Mouse (Mus musculus) frontal cortex, postnatal 10 days (tissue): Measurements from ENCODE around the gene Tbc1d4.

ENCODE experiments used
- DNase-seq, 2 experiments: peaks; one replicate each; pipeline ENCODE4 v3.0.0; 2022; ENCODE audit warnings: low spot score in 2 of 2, mixed read lengths in 1 of 2

Gene Tbc1d4

DNA sequence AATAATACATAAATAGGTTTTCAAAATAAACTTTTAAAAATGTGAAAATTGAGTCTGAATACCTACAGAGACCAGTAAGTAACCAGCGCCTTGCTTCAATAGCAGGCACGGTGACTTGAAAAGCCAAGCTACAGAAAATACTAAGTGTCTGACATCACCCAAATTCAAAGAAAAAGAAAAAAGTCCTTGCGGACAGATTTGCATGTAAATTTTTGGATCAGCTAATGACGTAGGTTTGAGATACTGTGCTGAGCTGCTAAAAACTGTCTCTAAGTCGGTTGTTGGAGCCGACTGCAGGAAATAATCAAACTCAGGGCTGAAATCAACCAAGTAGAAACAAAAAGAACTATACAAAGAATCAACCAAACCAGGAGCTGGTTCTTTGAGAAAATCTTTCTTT lies 107.1 kb downstream of the Tbc1d4 start:
- DNase-seq = no peak

DNA sequence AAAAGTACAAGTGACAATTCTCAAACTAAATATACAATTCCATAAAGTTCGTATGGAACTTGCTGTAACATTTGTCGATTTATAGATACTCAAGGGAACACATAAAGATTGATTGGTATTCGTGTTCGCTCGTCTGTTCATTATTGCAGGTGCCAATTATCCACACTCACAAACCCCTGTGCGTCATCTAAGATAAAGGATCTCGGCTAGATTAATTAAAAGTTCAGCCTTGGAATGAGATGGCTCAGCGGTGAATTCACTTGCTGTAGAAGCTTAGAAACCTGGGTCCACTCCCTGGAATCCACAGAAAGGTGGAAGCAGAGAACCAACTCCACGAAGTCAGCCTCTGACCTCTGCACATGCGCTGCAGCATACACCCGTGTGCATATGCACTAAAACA lies 107.5 kb downstream of the Tbc1d4 start:
- no peak for DNase-seq

DNA sequence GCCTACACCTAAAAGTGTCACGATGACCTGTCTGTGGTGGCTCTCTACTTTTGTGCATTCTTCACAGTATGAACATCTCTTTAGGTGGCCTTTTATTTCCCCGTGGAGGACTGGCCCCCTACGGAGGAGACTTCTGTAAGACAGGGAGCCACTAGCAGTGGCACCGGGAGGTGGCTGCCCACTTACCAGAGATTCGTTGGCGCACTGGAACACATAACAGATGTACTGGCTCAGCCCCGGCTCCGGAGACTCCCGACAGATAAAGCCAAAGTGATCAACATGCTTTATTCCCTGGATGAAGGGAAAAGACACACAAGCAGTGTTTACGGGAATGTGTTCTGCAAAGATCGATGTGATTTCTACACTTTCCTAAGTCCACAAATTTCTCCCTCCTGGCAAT lies 108.2 kb downstream of the Tbc1d4 start:
- DNase-seq = no peak

DNA sequence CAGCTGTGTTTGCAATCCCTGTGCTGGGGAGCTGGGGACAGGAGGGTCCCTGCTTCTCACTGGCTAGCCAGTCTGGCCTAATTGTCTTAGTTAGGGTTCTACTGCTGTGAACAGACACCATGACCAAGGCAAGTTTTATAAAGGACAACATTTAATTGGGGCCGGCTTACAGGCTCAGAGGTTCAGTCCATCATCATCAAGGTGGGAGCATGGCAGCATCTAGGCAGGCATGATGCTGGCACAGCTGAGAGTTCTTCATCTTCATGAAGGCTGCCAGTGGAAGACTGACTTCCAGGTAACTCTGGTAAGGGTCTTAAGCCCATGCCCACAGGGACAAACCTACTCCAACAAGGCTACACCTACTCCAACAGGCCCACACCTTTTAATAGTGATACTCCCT lies 109.2 kb downstream of the Tbc1d4 start:
- no peak for DNase-seq

DNA sequence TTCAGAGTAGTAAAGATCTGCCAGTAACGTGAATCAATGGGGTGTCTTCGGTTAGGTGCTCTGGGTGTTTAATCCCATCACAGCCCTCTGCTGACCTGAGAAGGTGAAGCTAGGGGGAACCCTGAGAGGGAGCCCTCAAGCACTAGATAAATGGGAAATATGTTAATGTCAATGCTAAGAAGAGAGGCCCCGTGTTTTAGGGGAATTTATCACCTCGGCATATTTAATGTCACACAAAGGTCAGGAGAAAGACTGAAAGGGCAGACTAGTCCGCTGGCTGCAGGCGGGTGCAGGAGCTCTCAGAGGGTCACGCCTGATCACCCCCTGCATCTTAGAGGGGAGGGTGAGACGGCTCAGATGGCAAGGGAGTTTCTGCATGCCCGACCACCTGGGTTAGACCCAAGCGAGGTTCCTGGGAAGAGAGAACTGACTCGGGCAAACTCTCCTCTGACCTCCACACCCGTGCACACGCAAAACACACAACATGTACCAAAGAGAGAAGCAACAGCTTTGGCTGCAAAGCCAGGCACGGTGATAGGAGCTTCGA lies 120.7 kb downstream of the Tbc1d4 start:
- DNase-seq = no peak

DNA sequence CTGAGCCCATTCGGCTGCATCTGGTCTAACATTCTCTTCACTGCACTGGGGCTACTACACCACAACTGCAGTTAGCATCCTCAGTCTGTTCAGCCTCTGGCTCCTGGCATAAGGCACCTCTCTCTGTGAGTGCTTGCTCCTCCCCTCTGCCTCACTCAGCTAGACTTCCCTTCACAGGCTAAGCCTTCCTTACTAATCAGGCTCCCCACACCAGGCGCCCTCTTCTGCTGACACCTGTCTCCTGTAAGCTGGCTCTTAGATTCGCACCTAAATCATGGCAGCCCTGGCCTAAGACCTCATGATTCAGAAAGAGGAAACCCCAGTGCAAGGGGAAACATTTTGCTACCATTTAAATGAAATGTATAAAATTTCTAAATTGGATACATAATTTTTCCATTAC lies 122.4 kb downstream of the Tbc1d4 start:
- no peak for DNase-seq

DNA sequence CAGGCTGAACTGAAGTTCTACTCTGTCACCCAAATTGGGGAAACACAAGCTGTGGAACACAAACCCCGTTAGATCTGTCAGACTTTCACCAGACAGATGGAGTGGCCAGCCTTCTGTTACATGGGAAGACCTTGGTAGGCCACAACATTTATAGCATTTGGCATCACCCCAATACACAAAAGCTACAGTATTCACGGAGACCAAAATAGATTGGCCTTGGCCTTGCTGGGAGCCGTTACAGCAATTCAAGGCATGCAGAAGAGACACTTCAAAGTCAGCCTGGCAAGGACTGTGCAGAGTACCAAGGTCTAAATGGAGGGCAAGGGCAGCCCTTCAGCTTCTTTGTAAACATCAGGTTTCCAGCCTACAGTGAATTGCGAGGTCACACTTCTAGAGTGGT lies 125.8 kb downstream of the Tbc1d4 start:
- no peak for DNase-seq

DNA sequence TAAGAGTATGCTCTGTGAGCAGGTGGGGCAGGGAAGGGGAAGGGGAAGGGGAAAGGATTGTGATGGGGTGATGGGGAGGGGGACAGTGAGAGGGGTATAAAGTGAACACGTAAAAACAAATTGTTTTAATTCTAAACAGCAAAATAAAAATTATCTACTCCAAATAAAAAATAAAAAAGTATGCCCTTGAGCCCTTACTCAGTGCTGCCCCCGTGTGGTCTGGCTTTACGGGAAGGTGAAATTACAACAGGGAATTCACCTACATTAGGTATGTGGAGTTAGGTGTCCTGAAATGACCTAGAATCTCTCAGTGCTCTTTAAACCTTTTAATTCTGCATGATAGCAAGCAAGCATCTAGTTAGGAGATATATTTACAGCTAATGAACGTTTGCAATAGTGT lies 126.7 kb downstream of the Tbc1d4 start:
- no peak for DNase-seq

DNA sequence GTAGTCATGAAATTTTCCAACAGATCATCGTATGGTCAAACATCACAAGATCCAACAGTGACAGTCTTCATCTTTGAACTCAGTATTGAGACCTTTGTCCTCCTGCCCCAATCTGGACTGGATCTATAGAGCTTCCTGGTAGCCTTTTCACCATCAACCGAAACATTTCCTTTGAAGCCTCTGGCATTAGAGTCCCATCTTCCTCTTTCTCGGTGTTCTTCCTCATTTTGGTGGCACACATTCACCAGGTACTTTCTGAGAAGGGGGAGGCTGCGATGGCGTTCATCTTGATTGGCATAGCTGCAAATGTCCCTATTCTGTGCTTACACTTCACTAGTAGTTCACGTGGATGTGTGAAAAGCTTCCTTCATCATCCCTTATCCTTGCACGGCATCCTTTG lies 127.8 kb downstream of the Tbc1d4 start:
- no peak for DNase-seq

DNA sequence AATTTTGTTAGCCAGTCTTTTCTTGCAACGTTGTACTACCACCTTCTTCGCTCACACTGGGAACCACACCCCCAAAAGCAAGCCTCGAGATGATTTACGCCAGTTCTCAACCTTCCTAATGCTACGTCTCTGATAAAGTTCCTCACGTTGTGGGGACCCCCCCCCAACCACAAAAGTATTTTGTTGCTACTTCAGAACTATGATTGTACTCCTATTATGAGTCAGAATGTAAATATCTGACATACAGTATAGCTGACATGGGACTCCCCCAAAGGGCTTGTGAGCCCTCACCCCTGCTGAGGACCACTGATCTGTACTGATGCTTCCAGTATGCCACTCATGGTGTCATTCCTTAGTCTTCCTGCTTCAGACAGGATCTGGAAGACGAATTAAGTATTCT lies 128.4 kb downstream of the Tbc1d4 start:
- no peak for DNase-seq

DNA sequence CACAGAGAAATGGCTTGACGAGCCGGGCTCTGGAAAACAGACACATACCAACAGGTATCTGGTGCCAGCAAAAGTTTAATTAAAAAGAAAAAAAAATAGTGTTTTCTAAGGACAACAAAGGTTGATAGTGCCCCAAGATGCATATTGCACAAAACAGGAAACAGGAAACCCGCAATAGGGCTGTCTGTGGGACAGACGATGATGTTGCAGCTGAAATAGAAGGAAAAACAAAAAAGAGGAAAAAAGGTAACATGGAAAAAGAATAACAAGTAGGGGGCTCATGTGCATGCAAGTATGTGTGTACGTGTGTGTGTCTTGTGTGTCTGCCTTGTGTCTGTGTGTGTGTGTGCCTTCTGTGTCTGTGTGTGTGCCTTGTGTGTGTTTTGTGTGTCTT lies 131.2 kb downstream of the Tbc1d4 start:
- no peak for DNase-seq

DNA sequence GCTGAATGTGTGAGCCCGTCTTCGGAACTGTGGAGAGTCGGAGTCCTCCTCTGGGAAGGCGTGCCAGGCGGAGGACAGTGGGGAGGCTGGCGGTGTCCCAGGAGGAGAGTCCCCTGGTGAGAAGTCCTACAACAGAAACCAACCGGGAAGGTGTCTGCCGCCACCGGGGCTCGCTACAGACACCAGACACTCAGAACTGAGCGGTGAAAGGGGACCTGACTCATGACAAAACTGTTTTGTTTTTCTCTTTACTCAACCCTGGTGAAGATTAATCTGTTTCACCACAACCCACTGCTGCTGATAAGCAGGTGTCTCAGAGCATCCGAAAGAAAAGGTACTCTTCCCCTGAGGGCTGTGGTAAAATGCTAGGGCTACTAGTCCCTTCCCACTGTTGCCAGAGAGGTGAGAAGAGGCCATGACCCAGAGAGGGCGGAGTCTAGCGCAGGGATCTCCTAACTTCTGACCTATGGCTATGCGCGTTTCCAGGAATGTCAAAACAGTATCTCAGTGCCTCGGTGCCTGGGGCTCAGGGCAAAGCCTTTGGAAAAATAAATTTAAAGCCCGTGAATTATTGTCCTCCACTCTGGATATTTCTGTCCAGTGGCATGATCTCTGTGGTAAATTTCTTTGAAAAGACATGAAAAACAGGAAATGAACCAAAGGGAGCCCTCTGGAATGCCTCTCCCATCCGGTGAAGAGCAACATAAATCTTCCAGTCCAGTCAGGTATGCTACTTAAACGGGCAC lies 131.7 kb downstream of the Tbc1d4 start:
- DNase-seq = no peak

DNA sequence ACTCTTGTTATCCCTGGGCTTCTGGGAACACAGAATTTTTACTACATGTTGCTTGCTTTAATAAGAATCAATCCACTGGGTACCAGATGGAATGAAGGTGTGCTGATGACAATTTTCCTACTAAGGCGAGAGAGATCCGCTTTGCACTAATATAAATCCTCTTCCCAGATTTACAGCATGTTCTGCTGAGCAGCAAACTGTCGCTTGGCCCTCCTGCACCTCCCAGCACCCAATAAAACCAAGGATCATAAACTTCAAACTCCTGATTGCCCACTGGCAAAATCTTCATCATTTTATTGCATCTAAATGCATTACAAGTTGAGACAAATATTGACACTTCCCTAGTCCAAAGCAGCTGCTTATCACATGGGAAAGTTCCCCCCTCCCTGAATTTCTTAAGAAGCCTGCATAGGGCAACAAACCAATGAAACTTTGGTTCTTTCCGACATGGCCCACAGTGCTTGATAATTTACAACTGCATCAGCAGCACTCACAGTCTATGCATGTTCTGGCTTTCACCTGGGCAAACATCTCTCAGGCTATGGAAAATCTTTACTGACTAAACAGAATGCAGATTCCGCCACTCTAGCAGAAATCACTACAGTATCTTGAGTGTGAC lies 139.4 kb downstream of the Tbc1d4 start:
- DNase-seq = no peak

DNA sequence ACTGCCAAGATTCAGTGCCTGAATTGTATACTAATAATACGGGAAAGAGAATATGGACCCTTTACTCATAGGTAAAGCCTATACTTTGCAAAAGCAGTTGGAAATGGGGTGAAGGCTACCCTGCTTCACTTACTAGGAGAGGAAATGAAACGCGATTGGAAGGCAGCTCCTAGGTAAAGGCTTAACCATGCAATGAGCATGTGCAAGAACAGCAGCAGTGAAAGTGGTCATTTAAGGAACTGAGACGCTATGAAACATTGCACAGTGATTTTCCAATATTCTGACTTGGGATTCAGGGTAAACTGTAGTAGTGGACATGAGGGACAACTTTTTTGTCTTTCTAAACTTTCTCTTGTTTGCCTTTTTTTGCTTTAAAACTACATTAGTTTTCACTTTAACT lies 140.8 kb downstream of the Tbc1d4 start:
- DNase-seq = no peak

DNA sequence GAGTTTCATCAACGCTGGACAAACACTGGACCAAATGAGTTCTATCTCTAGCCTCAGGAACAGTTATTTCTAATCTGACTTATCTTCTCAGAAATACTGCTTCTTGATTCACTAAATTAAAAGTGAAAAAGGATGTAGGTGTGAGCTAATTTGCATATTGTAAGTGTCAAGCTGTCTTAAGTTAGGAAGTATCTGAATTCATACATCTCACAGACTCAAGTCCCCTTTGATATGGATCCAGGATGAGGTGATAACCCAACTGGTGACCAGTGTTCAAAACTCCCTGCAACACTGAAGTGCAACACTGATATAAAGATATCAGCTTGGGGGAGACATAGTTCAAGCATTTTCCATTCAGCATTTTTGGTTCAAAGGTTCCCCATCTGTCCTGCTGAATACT lies 141.5 kb downstream of the Tbc1d4 start:
- no peak for DNase-seq

DNA sequence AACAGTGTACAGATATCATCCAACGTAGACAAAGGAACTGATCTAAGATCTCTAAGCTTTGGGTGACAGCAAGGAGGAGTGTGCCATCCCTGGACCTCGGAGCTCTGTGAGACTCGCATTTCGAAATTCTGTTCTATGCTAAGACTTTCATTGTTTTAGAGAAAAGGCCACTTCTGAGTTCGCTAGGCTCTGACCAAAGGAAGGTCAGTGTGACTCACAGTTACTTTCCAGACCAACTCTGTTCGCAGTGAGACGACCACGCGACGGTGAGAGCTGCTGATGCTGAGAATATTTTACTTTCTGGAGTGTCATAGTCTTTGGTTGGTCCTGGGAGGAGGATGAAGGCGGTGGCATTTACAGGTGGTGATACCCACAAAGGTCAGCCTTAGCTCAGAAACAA lies 142.5 kb downstream of the Tbc1d4 start:
- no peak for DNase-seq

DNA sequence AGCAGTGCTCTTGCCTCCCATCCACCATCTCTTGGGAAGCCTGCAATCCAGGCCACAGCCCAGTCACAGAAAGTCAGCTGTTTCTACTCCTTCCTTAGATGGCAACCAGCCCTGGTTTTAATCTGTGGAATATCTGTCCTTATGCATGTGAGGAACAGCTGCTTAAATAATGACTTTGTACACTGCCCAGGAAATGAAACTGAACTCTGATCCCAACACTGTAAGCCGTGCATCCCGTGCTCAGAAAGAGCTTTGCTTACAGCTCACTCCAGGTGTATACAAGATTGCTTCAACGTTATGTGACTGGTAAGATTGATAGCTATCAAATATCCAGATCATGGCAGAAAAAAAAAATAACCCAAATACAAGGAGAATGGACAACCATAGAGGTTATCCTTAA lies 143.1 kb downstream of the Tbc1d4 start:
- DNase-seq = no peak

DNA sequence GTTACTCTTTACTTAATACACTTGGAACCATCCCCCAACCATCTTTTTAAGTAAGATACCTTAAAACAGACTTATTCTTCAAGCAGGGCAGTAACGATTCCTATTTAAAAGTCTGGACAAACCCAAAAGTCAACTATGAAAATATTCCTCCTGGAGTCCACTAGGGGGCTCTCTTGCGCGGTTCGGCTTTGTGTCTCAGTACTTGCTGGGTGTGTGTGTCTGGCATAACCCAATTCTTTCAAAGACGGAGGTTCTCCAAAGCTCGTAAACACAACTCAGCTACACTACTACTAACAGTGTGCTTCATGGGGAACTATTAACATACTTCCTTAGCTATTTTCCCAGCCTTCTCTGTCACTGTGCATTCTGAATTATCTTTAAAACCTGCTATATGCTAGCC lies 148.2 kb downstream of the Tbc1d4 start:
- DNase-seq = peak in 1 of 2 experiments; percentile 36

DNA sequence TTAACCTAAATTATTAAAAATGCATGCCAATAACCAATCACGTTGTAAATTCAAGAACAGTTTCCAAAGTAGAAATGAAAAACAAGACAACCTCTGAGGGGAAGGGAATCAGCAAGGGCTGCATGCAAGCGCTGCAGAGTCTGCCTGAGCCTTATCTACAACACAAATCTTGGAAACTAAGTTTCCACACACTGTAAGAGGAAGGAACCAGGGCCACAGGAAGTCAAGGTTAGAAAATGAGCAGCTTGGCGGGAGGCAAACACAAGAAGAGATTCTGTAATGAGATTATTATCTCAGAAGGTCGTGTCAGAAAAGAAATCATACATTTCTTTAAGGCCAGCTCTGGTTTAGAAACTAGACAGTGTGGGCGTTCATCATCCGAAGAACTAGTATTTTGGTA lies 156.1 kb downstream of the Tbc1d4 start:
- no peak for DNase-seq

DNA sequence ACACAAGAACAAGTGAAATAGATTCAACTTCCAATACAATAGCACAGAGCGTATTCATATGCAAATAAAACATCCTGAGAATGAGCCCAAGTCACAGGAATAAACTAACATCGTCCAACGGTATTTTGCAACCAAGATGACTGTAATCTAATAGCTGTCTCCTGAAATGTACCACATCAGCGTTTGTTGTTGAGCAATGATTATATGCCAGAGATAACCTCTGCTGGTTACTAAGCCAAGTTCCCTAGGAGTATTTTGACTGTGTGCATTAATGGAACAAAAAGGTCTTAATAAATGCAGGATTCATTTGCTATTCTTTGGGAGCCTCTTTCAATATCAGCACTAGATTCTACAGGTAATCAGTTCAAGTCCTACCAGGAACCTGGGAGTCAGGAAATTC lies 161.1 kb downstream of the Tbc1d4 start:
- DNase-seq = no peak

DNA sequence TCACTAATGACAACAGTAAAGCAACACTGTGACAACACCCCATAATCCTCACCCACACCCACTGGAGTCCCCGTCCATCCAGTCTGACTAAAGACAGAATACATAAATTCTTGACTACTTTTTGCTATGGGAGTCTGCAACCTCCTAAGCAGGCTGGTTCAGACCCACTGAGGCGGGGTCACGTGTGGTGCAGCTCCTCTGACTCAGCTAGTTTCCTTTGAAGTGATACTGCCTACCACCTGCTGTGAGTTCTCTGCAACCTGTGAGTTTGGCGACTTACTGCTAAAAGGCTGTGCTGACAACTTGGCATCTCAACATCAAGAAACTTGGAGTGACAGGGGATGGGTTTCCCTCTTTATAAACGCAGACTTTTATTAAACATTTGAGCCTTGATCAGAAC lies 163.8 kb downstream of the Tbc1d4 start:
- DNase-seq = no peak

DNA sequence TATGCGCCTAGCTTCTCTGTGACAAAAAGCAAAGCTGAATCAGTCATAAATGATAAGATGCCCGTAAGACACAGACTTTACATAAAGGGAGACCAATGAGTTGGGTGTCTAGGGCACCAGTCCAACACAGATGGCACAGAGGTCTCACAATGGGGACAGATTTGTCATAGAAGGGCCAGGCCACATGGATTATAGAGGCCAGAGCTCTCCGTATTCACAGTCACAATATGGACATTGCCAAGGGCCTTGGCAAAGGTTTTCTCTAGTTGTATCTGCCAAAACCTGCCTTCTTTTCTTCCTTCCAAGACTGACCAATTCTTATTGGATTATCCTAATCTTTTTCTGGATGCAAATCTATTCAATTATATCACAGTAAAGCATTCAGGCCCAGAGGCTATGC lies 171.1 kb downstream of the Tbc1d4 start:
- DNase-seq = no peak

DNA sequence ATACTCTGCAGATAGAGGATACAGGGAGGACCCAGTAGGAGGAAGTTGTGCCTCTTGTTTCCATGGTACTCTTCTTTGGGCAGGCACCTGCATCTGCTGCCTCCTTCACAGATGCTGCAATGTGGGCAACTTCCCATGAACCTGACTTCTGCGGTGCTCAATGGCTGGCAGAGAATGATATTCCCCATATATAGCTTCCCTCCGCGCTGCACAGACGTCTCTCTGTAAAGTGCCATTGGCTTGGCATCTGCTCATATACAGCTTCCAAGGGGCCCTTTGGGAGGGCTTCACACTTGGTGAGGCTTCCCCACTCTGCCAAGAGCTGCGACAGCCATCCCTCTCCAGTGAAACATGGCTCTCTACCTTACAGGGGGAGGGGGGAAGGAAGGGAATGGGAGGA lies 178.5 kb downstream of the Tbc1d4 start:
- peak; percentile 13 to 14 for DNase-seq
